Mouse (Mus musculus): ENCODE measurements around the gene Cacna2d1.

Gene Cacna2d1

DNA sequence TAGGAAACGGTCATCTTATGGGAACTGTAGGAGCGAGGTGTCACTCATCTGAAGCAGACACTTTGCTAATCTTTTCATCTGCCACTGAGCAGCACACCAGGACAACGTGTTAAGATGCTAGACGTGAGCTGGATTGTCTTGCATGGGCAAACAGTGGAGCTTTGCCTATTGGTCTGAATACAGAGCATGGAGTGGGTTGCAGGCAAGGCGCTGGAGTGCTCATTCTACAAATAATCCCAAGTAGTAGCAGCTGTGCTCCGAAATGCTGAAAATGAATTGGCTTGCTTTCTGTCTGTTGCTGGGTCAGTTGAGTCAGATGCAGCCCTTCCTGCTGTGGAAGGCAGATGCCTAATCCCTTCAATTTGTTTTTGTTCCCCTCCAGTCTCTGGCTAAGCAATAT is 330.9 kb downstream of the Cacna2d1 start:
- DNase-seq (ENCODE audit: low spot score in 2 of 2) = peak in 1 of 2 experiments; percentile 25

DNA sequence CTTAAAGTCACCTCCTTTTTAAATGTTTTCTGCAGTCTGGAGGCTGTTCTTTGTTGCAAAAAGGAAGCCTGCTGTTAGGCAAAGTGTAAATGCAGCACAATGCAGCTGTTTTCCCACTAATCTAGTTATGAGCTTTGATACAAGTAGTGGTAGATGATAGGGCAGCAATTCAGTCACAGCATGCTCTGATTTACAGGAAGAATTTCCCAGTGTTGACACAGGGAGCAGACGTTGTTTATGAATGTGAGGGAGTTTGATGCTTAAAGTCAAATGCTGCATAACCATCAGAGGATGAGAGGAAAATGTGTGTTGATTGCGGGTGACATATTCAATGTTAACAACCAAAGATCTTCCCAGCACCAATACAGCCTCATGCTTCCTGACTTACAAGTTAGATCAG is 342.6 kb downstream of the Cacna2d1 start:
- DNase-seq (ENCODE audit: low spot score in 2 of 2) = no peak

DNA sequence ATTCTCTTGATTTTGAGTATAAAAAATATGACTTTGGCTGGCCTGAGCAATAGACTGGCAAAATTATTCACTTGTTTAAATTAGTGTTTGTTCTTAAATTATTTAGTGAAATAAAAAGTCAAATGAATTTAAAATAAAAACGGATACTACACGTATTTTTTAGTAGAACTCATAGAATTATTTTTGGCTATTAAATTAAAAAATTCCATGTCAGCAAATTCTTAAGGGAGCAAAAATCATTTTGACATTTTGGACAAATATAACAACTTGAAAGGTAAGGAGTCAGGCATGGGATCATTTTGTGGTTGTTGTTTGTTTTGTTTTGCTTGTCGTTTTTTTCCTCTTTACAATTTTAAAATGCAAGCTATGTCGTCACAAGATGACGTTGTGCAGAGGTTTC is 346.7 kb downstream of the Cacna2d1 start:
- DNase-seq (ENCODE audit: low spot score in 2 of 2) = no peak

DNA sequence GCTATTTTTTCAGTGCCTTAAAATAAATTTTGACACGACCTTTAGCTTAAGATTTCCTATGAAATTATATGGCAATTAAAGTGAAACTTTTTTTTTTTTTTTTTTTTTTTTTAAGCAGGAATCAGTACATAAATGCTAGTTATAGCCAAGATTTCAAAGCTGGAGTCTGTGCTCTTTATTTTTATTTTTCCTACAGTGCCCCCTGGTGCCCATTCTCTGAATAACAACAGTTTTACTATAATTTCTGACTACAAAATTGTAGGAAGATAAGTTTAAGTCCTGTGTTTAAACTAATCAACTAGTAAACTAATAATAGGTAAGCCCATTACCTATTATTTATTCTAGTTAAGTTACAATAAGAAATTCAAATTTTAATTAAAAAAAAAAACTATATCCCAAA is 358.7 kb downstream of the Cacna2d1 start:
- peak in 1 of 2 experiments; percentile 55 for DNase-seq (ENCODE audit: low spot score in 2 of 2)

DNA sequence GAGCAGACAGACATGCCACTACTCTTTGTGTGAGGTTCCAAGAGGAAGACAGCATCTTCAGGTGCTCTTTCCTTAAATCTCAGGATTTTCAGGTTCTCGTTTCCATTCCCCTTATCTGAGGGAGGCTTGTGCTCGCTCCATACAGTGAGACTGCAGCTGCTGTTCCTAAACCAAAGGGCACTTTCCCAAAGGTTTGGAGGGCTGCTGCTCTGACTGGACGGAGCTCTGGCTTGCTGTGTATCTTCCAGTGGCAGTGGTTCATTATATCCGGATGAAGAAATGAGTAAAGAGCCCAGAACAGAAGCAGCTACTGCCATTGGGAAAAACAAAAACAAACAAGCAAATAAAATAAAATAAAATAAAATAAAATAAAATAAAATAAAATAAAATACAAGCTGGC is 359.3 kb downstream of the Cacna2d1 start:
- DNase-seq (ENCODE audit: low spot score in 2 of 2) = no peak

DNA sequence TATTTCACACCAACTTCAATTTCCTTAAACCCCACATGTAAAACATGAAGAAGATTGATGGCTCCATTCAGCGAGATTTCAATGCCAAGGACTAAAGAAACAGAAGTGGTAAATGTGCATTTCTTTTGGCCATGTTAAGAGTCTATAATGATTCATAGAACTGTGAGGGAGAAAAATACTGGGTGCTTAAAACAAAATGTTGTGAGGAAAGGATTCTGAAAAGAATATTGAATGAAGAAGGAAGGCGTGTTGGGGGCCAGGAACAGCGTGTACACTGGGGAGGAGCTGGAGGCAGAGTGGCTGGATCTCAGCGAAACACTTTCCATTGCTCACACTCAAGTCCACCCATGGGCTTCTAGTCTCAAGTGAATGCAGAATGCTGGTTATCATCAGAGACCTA is 360.2 kb downstream of the Cacna2d1 start:
- DNase-seq (ENCODE audit: low spot score in 2 of 2) = no peak

DNA sequence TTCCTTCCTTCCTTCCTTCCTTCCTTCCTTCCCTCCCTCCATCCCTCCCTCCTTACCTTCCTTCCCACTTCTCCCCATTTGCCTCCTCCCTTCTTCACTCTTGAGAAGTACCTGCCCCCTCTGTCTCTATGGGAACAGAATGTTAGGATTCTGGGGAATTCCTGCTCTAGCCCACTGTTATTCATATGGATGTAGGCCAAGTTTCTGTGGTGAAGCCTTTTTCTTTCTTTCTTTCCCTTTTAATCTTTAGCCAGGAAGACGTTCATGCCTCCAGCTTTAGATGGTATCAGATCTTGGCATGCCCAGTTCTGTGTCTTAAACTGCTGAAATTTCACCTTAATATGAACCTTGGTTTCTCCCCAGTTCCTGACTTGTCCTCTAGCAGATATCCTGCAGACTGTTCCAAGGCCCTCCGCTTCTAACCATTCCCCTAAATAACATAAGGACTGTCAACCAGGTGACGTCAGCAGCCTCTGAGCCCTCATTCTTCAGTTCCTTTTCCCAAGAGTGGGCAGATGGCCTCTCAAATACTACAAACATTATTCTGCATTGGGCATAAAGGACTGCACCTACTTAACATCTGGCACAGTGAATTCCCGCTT is 362.8 kb downstream of the Cacna2d1 start:
- no peak for DNase-seq (ENCODE audit: low spot score in 2 of 2)

DNA sequence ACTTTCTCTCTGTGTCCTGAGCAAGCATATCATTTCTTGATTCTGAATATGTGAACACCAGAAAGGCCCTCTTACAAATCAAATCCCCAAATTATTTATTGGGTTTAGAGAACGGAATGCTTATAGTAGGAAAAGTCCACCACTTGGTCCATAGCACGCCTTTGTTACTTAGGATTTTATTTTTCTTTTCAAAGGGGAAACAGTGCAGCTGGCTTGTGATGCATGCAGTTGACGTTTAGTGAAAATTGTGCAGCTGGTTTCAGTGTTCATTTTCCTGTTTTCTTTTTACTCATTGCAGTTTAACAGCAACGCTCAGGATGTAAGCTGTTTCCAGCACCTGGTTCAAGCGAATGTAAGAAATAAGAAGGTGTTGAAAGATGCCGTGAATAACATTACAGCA is 365.1 kb downstream of the Cacna2d1 start:
- no peak for DNase-seq (ENCODE audit: low spot score in 2 of 2)

DNA sequence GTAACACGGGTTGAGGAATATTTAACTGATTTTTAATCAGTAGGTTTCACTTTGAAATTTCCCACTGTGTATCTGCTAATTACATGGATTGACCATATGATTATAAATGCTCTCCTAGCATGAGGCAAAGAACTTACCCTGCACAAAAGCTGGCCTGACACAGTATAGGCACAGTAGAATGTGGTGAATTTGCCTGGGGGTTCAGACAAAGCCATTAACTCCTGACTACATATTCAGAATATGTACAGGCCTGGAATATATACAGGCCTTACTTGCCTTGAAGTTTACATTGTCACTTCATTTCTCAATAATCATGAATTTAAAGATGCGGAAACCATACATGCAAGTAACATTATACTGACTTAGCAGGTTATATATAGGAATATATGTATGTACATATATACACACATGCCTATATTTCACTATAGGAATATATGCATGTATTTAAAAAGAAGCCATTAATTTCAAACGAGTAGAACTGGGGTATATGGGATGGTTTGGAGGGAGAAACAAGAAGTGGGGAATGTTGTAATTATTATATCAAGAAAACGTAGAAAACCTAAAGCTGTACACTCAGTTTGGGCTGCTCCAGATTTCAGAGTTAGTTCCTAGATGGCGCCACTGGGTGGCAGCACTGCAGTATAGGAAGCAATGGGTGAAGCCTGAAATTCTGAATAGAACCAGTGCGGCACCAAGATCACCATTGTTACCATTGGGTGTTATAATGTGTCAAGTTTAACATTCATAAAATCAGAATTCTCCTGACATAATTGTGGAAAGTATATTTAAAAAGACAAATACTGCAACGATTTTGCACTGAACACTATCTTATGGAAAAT is 374.9 kb downstream of the Cacna2d1 start:
- peak; percentile 49 to 71 for DNase-seq (ENCODE audit: low spot score in 2 of 2)

DNA sequence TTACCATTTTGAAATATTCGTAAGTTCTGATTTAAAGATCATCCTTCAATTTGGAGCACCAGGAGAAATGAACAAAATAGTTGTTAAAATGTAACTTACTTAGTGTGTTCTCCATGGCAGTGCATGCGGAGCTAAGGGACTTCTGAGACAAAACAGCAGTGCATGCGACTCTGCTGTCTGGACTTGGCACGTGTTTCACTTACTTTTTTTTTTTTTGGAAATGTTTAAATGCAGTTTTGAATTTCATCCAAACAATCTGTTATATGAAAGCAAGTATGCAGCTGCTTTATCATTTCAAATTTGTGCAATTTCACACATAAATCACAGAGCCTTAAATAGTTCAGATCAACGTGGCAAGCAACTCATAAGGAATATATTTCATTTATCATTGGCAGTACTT is 379.8 kb downstream of the Cacna2d1 start:
- DNase-seq (ENCODE audit: low spot score in 2 of 2) = no peak

DNA sequence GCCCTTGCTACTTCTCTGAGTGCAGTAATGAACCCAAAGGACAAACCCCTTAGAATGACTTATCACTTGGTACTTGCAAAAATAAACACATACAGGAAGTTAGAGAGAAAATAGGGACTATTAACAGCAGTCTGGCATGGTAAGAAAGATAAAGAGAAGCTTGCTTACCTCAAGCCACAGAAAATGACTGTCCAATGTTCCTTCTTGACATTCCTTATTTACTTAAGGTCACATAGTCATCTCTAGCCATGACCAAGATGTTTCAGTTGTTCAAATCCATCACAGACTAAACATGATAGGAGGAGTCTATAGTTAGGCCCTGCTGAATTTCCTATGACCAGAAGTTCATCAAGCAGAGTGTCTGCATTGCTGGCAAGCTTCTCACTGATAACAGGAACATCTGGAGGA is 381.5 kb downstream of the Cacna2d1 start:
- no peak for DNase-seq (ENCODE audit: low spot score in 2 of 2)

DNA sequence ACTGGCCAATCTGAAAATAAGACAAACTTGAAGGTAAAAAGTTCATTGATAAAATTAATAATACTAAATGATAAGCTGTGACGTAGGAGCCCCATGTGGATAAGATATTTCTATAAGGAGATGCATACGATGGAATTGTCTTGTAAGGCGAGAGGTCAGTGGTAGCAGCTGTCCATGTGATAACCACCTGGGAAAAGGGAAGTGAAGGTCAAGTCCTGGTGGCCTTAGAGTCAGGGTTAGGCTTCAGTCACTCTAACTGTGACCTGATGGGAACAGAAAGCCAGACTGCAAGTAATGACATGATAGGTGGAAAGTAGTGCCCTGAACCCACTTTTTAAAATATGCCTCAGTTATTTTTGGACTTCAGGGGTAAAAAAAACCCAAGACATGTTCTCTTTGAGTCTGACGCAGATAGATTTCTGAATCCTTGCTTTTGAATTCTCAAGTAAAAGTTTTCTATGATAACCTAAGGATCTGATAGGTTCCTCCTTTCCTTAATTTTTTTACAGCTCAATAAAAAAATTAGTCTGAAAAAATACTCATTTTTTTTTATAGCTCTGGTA is 383.3 kb downstream of the Cacna2d1 start:
- no peak for DNase-seq (ENCODE audit: low spot score in 2 of 2)

DNA sequence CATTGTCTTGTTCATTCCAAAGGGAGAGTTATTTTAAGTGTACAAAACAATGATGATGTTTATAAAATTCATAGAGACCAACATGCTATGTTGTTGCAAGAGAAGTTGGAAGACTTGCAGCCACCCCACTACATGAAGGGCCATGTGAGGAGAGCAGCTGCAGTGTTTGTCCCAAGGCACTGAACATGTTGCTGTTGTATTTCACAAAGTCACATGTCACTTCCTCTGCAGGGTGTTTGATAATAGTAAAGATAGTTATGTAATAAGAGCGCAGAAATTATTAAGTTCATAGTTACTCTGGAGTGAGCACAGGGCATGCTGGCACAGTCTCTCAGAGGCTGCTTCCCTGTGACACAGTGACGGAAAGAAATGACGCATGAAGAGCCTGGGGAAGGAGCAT is 392.1 kb downstream of the Cacna2d1 start:
- DNase-seq (ENCODE audit: low spot score in 2 of 2) = no peak

DNA sequence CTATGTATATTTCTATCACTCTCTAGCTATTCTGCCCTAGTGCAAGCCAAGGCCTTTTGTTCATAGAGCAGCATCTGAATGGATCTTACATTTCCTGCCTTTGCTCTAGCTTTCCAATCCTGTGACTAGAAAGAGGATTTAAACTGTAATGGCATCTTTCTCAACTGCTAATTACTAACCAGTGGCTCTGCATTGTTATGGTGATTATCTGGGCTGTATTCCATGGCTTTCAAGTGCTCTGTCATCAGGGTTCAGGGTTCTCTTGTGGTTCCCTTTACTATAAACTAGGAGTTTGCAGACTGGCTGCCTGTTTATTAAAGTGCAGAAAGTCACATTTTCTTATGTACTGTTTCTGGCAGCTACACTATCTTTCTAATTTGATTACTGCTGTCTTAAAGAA is 410.9 kb downstream of the Cacna2d1 start:
- DNase-seq (ENCODE audit: low spot score in 2 of 2) = no peak

DNA sequence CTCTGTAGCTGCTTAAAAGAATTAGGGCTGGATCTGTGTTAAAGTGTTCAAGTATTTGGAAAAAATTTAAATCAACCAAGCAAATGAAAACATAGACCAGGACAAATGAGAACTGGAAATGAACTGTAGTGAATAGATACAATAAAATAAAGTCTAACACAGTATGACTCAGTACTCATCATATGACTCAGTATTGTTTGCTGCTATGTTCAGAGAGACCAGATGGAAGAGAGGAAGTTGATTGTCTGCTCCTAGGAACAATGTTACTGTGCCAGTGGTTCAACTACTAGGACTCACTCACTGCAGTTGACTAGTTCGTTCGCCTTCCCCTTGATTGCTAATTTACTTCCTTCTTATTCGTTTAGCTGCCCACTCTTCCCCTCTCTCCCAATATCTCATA is 421.3 kb downstream of the Cacna2d1 start:
- DNase-seq (ENCODE audit: low spot score in 2 of 2) = no peak

DNA sequence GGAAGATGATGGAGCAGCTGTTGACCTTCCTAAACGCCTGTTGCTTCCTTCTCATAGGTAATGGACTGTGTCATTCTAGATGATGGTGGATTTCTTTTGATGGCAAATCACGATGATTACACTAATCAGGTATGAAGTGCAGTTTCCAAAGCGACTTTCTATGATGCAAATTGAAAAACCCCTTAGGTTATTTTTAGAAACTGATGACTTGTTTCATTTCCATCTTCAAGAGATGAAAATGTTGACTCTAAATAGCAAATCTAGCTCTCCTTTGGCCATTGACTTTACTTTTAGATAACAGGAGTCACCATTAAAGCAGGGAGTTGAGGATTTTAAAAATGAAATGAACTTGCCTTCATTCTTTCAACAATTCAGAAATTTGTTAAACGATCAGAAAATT is 423.2 kb downstream of the Cacna2d1 start:
- no peak for DNase-seq (ENCODE audit: low spot score in 2 of 2)

DNA sequence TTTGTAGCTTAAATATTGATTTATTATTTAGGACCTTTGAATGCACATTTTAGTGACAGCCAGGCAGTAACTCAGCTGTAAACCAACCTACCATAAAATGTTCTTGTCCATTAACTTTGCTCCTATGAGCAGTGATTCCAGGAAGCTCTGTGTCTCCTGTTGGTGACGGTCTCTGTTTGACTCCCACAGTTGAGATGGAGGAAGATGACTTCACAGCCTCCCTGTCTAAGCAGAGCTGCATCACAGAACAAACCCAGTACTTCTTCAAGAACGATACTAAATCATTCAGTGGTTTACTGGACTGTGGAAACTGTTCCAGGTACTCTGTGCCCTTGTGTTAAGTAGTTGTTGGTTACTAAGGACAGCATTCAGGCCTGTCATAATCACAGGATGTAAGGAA is 427.6 kb downstream of the Cacna2d1 start:
- no peak for DNase-seq (ENCODE audit: low spot score in 2 of 2)

DNA sequence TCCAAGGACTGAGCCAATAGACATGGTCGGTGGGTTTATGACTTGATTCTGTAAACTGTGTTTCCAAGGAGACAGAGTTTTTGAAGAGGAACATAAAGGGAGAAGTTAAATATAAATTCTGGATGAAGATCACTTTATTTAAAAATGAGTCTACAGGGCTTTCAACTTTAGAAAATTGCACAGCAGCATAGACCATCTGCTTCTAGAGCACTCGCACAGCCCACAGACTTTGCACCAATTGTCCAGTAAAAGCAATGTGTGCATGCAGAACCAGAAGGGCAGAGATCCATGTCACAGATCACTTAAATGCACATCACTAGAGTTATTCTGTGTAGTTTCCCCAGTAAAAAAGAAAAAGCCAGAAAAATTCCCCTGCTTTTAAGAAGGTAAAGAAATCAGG is 428.7 kb downstream of the Cacna2d1 start:
- DNase-seq (ENCODE audit: low spot score in 2 of 2) = no peak

DNA sequence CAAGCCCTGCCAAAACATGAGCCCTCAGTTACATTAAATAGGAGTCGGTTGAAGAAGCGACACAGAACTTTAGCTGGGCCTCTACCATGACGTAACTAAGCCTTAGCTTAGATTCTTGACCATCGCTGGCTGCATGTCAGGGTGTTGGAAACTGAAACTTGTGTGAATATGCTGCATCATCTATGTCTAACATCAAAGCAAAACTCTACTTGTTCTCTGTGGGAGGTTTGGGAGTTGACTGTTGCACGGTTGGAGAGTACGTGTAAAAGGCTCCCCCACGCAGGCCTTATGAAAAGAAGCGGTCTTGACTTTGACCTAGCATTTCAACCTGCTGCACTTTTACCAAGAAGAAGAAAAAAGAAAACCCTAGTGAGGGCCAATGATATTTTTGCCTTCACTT is 436.2 kb downstream of the Cacna2d1 start:
- DNase-seq (ENCODE audit: low spot score in 2 of 2) = no peak

DNA sequence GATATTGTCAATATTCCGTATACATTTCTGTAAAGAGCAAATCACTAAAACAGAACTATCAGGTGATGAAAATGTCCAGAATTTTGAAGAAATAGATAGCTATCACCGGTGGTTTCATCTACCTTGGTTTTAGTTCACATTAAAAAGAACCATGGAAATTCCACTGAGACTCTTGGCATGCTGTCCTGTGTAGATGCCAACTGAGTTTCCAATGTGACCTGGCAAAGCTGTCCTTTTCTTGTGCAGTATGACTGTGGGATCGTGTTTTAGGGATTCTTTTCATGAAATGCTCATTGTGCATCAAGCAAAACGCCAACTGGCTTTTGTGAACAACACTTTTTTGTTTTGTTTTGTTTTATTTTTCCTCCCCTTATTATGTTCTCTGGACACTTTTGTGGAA is 439.5 kb downstream of the Cacna2d1 start:
- no peak for DNase-seq (ENCODE audit: low spot score in 2 of 2)

DNA sequence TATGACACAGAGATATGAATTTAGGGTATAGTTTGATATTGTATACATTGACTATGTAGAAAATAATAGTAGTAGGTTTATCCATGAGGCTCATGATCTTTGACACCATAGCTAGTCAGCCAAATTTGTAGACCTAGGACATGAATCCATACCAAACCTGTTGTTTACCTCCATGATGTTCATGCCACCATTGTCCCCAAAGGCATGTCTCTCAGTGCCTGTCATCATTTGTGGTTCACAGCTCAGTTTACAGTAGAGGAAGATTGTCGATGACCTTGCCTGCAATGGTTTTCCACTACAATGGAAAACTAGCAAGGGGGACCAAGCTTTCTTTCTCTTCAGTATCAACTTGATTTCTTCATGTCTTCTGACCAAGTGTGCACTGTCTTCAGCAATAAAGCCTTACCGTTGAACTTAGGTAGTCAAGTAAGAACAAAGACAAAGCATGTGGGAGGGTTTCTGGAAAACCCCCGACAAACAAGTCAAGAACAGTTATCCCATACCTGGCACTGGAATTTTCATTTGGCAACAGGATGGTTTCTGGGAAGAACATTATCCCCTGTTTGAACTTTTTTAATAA is 441.9 kb downstream of the Cacna2d1 start:
- no peak for DNase-seq (ENCODE audit: low spot score in 2 of 2)

DNA sequence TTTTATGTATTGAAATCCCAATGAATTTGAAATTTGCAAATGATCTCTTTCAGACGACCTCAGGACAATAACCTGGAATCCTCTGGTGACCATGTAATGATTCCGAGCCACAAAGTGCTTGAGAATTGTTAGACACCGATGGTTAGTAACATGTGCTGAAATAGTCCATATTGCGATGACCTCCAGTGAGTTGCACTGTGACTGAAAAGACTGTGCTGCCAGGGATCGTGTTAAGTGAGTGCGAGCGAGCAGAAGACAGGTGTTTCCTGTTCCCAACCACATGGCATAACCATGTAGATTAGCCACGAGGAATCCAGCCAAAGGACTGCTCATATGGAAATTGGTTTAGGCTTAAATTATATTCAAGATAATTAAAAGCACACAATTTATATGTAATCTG is 475.5 kb downstream of the Cacna2d1 start:
- DNase-seq (ENCODE audit: low spot score in 2 of 2) = no peak

DNA sequence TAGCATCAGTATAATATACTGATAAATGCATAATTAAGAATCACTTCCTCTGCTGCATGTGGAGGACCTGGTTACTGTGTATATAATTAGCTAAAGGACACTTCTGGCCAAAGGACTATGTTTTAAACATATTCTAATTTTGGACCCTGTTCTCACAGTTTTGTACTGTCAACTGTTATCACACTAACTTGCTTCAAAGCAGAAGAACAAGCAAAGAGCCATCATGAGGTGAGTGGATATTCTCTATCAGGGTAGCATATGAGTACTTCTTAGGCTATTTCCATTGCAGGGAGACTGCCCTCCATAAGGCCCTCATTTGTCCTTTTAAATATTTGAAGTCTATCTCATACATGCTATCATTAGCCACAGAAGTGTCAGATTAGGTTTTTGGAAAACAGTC is 480.2 kb downstream of the Cacna2d1 start:
- DNase-seq (ENCODE audit: low spot score in 2 of 2) = no peak
